Mouse (Mus musculus) midbrain, embryonic 13.5 days (tissue): ENCODE data around the gene Spon2. TPM values are rescaled to one million over a fixed set of nuclear protein-coding genes. Genes with fewer than 3 reads are reported as not detected.

ENCODE experiments used
- ATAC-seq: fragments of 200-750 bp; cut with Nextera tagmentation; 2 replicates; pipeline ENCODE4 v1.8.0; 2017; ENCODE audit warnings: mild to moderate bottlenecking, moderate TSS enrichment, moderate library complexity
- H3K27ac ChIP-seq: fragments of 300-500 bp; sonication (generic); 2 replicates; pipeline ENCODE4 v1.5.1; 2015; ENCODE audit warnings: inconsistent platforms, mild to moderate bottlenecking, moderate library complexity
- H3K27me3 ChIP-seq: fragments of 300-500 bp; sonication (generic); 2 replicates; pipeline ENCODE4 v1.6.1; 2015; ENCODE audit warnings: mild to moderate bottlenecking, inconsistent platforms
- H3K36me3 ChIP-seq: fragments of 300-500 bp; sonication (generic); 2 replicates; pipeline ENCODE4 v1.6.1; 2015; ENCODE audit warnings: mild to moderate bottlenecking, inconsistent platforms
- H3K4me1 ChIP-seq: fragments of 300-500 bp; sonication (generic); replicated peaks from 2 replicates; pipeline ENCODE4 v1.6.1; 2015; ENCODE audit warnings: inconsistent platforms
- H3K4me2 ChIP-seq: fragments of 300-500 bp; sonication (generic); replicated peaks from 2 replicates; pipeline ENCODE4 v1.6.1; 2015; ENCODE audit warnings: moderate library complexity, mild to moderate bottlenecking, inconsistent platforms
- H3K4me3 ChIP-seq: fragments of 300-500 bp; sonication (generic); replicated peaks from 2 replicates; pipeline ENCODE4 v1.5.1; 2015; ENCODE audit warnings: mild to moderate bottlenecking, inconsistent platforms
- H3K9ac ChIP-seq: fragments of 300-500 bp; sonication (generic); replicated peaks from 2 replicates; pipeline ENCODE4 v1.6.1; 2015; ENCODE audit warnings: mild to moderate bottlenecking, inconsistent platforms
- H3K9me3 ChIP-seq: fragments of 300-500 bp; sonication (generic); 2 replicates; pipeline ENCODE4 v1.6.1; 2016; ENCODE audit warnings: mild to moderate bottlenecking, inconsistent platforms
- WGBS: fragments of 180-500 bp; shearing (Covaris S2); methylation state at CpG from one replicate; pipeline ENCODE4 v1.1.7; 2015; 5-methylcytosine and 5-hydroxymethylcytosine counted together
- polyA plus RNA-seq: library from polyadenylated mRNA; unstranded; fragments of >200 nt; fragmentation: Nextera tagmentation; extraction: Ambion mirVana; gene quantifications from 2 replicates; pipeline ENCODE4 v1.2.1, GENCODE M21; 2015

Gene Spon2
- polyA plus RNA-seq, 1 experiment from 2014 or later, result 1.9 TPM

- Histone ChIP-seq H3K4me1 (0 out of 2 replicates have a peak, but pooled peaks cover 4% of the 10 kb centered on the region), H3K27ac (no peak overlapping the region), H3K27me3 (no peaks in the 10 kb centered on the region), H3K4me2 (no peak overlapping the region), H3K36me3 (no peaks in the 10 kb centered on the region), H3K4me3 (no peak overlapping the region), H3K9ac (no peak overlapping the region), H3K9me3 (no peaks in the 10 kb centered on the region)
- ATAC-seq, result no peak
- WGBS, result 94% methylated on average over 3 of the region's 3 CpGs
These were observed 7.7 kb downstream of the Spon2 start for GRCm38 (mm10) chr5:33210515-33210914.

GRCm38 (mm10) chr5:33208533-33209245, 9.6 kb downstream of the Spon2 start:
- Histone ChIP-seq H3K9me3 (no peaks in the 10 kb centered on the region), H3K4me1 (0 out of 2 replicates have a peak, but pooled peaks cover 4% of the 10 kb centered on the region), H3K4me3 (no peak overlapping the region), H3K27me3 (no peaks in the 10 kb centered on the region), H3K36me3 (no peaks in the 10 kb centered on the region), H3K9ac (no peak overlapping the region), H3K27ac (no peak overlapping the region), H3K4me2 (no peak overlapping the region)
- WGBS, result 78% methylated on average over 14 of the region's 14 CpGs
- no peak for ATAC-seq

GRCm38 (mm10) chr5:33207136-33207535, 11.1 kb downstream of the Spon2 start:
- Histone ChIP-seq H3K27ac (no peak overlapping the region), H3K4me1 (0 out of 2 replicates have a peak, but pooled peaks cover 4% of the 10 kb centered on the region), H3K36me3 (no peaks in the 10 kb centered on the region), H3K9me3 (no peaks in the 10 kb centered on the region), H3K9ac (no peak overlapping the region), H3K4me3 (no peak overlapping the region), H3K27me3 (no peaks in the 10 kb centered on the region), H3K4me2 (no peak overlapping the region)
- ATAC-seq, result no peak
- 58% methylated on average over 9 of the region's 9 CpGs for WGBS

GRCm38 (mm10) chr5:33206328-33206727, 11.9 kb downstream of the Spon2 start:
- Histone ChIP-seq H3K9ac (no peak overlapping the region), H3K36me3 (no peaks in the 10 kb centered on the region), H3K27me3 (no peaks in the 10 kb centered on the region), H3K4me2 (no peak overlapping the region), H3K4me3 (no peak overlapping the region), H3K4me1 (0 out of 2 replicates have a peak, but pooled peaks cover 4% of the 10 kb centered on the region), H3K27ac (no peak overlapping the region), H3K9me3 (no peaks in the 10 kb centered on the region)
- no peak for ATAC-seq
- WGBS, result 93% methylated on average over 7 of the region's 7 CpGs

GRCm38 (mm10) chr5:33204284-33204683, 14.0 kb downstream of the Spon2 start:
- no peak for ATAC-seq
- WGBS, result 80% methylated on average over 7 of the region's 7 CpGs

GRCm38 (mm10) chr5:33203691-33204242, 14.5 kb downstream of the Spon2 start:
- Histone ChIP-seq H3K4me2 (no peak overlapping the region), H3K4me1 (0 out of 2 replicates have a peak, but pooled peaks cover 4% of the 10 kb centered on the region), H3K9ac (no peak overlapping the region), H3K27ac (no peak overlapping the region), H3K27me3 (no peaks in the 10 kb centered on the region), H3K4me3 (no peak overlapping the region), H3K9me3 (no peaks in the 10 kb centered on the region), H3K36me3 (no peaks in the 10 kb centered on the region)
- ATAC-seq, result peak; percentile 55; the same call in 1 of the 2 replicates
- WGBS, result 17% methylated on average over 9 of the region's 9 CpGs

More at GRCm38 (mm10) chr5:33204284-33204683, 14.0 kb downstream of the Spon2 start:
- Histone ChIP-seq H3K4me3 (no peak overlapping the region), H3K9ac (no peak overlapping the region), H3K27ac (no peak overlapping the region), H3K4me2 (no peak overlapping the region), H3K27me3 (no peaks in the 10 kb centered on the region), H3K4me1 (0 out of 2 replicates have a peak, but pooled peaks cover 4% of the 10 kb centered on the region), H3K36me3 (no peaks in the 10 kb centered on the region), H3K9me3 (no peaks in the 10 kb centered on the region)

GRCm38 (mm10) chr5:33203171-33203565, 15.1 kb downstream of the Spon2 start:
- WGBS, result 84% methylated on average over 6 of the region's 6 CpGs
- no peak for ATAC-seq
- no peak overlapping the region for H3K27ac ChIP-seq
- 0 out of 2 replicates have a peak, but pooled peaks cover 4% of the 10 kb centered on the region for H3K4me1 ChIP-seq
- no peak overlapping the region for H3K4me3 ChIP-seq
- H3K9me3 ChIP-seq, result no peaks in the 10 kb centered on the region
- H3K4me2 ChIP-seq, result no peak overlapping the region
- H3K36me3 ChIP-seq, result no peaks in the 10 kb centered on the region
- H3K27me3 ChIP-seq, result no peaks in the 10 kb centered on the region
- no peak overlapping the region for H3K9ac ChIP-seq

GRCm38 (mm10) chr5:33202516-33203170, 15.6 kb downstream of the Spon2 start:
- no peak overlapping the region for H3K27ac ChIP-seq
- no peak overlapping the region for H3K9ac ChIP-seq
- H3K27me3 ChIP-seq, result no peaks in the 10 kb centered on the region
- H3K4me2 ChIP-seq, result no peak overlapping the region
- no peak for ATAC-seq
- WGBS, result 87% methylated on average over 13 of the region's 13 CpGs
- no peaks in the 10 kb centered on the region for H3K9me3 ChIP-seq
- H3K4me3 ChIP-seq, result no peak overlapping the region
- 0 out of 2 replicates have a peak, but pooled peaks cover 4% of the 10 kb centered on the region for H3K4me1 ChIP-seq
- no peaks in the 10 kb centered on the region for H3K36me3 ChIP-seq

GRCm38 (mm10) chr5:33201697-33202096, 16.6 kb downstream of the Spon2 start:
- Histone ChIP-seq H3K4me1 (no peaks in the 10 kb centered on the region), H3K36me3 (no peaks in the 10 kb centered on the region), H3K27me3 (no peaks in the 10 kb centered on the region), H3K4me2 (no peak overlapping the region), H3K4me3 (no peak overlapping the region), H3K27ac (no peak overlapping the region), H3K9ac (no peak overlapping the region), H3K9me3 (no peaks in the 10 kb centered on the region)
- WGBS, result 77% methylated on average over 13 of the region's 13 CpGs
- no peak for ATAC-seq

GRCm38 (mm10) chr5:33200071-33200470, 18.2 kb downstream of the Spon2 start:
- H3K4me2 ChIP-seq, result no peak overlapping the region
- 63% methylated on average over 1 of the region's 1 CpGs for WGBS
- H3K4me1 ChIP-seq, result no peaks in the 10 kb centered on the region
- H3K9ac ChIP-seq, result no peak overlapping the region
- no peaks in the 10 kb centered on the region for H3K36me3 ChIP-seq
- no peaks in the 10 kb centered on the region for H3K9me3 ChIP-seq
- H3K27me3 ChIP-seq, result no peaks in the 10 kb centered on the region
- H3K4me3 ChIP-seq, result no peak overlapping the region
- H3K27ac ChIP-seq, result no peak overlapping the region
- no peak for ATAC-seq

- Histone ChIP-seq H3K4me2 (no peak overlapping the region), H3K9ac (no peak overlapping the region), H3K36me3 (no peaks in the 10 kb centered on the region), H3K4me3 (no peak overlapping the region), H3K27ac (no peak overlapping the region), H3K27me3 (no peaks in the 10 kb centered on the region), H3K9me3 (no peaks in the 10 kb centered on the region), H3K4me1 (0 out of 2 replicates have a peak, but pooled peaks cover 7% of the 10 kb centered on the region)
- no peak for ATAC-seq
- 85% methylated on average over 9 of the region's 9 CpGs for WGBS
These were observed 22.9 kb downstream of the Spon2 start for GRCm38 (mm10) chr5:33195246-33195852.

- Histone ChIP-seq H3K4me1 (0 out of 2 replicates have a peak, but pooled peaks cover 7% of the 10 kb centered on the region), H3K27me3 (no peaks in the 10 kb centered on the region), H3K9ac (no peak overlapping the region), H3K36me3 (no peaks in the 10 kb centered on the region), H3K4me2 (no peak overlapping the region), H3K4me3 (no peak overlapping the region), H3K27ac (no peak overlapping the region), H3K9me3 (no peaks in the 10 kb centered on the region)
- WGBS, result 39% methylated on average over 7 of the region's 7 CpGs
- no peak for ATAC-seq
These were observed 24.7 kb downstream of the Spon2 start for GRCm38 (mm10) chr5:33193567-33193966.
